Mouse (Mus musculus) urinary bladder, postnatal 4 days (tissue): Measurements from ENCODE around the gene Ifit3.
"Not testable (repeated sequence)": the region's sequence is repeated elsewhere in the genome, so short reads cannot be mapped to it uniquely, and the experiment has no call there.

Source experiments
- DNase-seq, 2 experiments: peaks; one replicate each; pipeline ENCODE4 v3.0.0; 2021 to 2022; ENCODE audit warnings: low spot score in 2 of 2

Gene Ifit3

DNA sequence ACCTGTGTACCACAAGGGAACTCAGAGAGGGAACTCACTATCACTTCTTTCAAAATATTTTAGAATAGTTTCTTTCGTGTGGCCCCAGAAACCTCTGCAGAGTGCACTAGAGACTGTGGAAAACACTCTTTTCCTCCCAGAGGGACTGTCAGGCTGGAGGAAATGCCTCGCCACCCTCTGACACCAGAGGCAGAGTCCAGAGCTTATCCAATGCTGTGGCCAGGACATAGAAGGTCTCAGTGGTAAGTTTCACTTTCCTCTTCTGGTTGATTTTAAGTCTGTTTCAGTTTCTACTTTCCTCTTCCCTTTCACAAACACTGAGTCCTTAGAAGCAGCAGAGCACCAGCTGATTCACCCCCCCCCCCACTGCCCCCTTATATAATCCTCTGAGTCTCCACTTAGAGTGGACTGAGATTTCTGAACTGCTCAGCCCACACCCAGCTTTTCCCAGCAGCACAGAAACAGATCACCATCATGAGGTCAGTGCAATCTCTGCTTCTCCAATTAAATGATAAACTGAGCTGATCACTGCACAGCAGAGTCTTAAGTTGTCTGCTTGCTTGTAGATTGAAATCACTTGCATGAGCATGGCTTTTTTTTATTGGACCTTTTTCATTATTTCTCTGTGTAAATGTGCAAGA lies at the start of gene Ifit3:
Gene Ifit3, plus strand, starts transcription at position 406 of the 641 bp plus-strand sequence.
- not testable (repeated sequence) for DNase-seq

DNA sequence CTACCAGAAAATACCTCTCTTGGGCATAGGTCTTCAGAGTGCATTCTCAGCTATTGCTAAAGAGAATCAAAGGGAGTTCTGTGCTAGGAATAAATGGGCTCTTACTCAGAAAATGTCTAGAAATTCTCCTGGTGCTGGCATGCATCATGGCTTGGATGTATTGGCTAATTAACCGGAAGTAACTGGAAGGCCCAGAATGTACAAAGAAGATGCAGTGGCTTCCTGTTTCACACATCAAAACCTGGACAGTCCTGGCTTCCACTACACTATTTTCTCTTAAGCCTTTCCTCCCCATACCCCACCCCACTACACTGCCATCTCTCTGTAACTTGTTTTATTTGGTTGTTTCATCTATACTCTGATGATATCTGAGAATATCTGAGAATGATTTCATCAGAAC lies 43.9 kb upstream of the Ifit3 start:
- no peak for DNase-seq

DNA sequence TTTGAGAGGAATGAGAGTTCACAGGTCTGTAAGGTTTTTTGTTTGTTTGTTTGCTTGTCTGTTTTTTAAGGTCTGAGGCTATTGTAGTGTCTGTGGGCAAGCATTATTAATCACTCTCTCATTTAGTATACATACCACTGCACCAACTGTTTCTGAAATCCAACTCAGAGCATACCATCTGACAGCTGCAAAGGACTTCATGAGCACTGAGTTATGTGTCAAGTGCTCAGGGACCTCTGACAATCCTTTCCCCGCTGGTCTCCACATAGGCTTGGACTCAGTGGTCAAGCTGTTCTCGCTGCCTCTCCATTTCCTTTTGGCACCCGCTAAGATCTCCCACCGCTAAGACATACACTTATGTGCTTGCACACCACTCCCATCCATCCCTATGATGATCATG lies 37.1 kb upstream of the Ifit3 start:
- no peak for DNase-seq

- peak; percentile 37 to 79 for DNase-seq
These were observed 35.4 kb upstream of the Ifit3 start for GRCm38 (mm10) chr19:34547976-34548375.

DNA sequence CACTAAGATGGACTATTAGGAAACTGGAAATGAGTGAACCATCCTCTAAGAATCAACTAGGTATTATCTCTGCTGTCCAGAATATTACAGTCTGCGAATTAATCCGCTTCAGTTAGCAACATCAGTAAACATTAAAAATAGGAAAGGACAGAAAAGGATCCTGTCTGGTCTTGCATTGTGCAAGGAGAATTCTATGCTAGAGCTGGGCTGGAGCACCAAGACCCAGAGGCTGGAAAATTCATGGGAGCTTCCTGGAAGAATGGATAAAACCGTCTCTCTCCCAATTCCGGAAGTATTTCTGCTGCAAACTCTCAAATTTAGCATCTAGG lies 33.2 kb upstream of the Ifit3 start:
- no peak for DNase-seq

DNA sequence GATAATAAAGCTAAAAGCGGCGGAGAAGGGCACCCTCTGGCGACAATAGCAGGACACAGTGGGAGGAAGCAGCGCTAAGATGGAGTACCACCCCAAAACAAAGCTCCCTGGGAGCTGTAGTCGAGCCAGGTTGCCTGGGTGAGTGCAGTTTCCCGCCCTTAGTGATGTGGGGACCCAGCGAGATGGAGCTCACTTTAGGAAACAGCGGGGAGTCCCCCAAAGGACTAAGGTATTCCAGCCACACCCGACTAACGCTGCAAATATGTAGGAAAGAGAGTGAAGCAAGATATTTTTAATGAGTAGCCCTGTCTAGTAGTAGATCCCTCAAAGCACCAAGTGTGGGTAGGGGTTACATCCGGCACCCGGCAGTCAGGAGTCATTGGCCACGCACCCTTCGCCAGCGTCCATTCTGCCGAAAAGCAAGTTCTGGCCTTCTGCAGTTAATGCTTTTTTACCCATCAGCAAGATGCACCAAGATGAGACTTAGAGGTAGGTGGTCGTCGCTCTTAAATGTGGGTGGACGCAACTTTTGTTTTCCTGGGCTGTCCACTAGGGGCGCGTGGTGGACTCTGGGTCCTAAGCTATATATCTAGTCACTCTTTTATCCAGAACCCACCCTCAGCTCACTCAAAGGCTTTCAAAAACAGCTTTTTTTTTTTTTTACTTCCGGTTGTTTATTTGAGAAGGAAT lies 32.7 kb upstream of the Ifit3 start, which contains the start of gene Ifit2:
Gene Ifit2, plus strand, starts transcription at position 161 of the 690 bp plus-strand sequence.
- peak; percentile 63 to 67 for DNase-seq

- no peak for DNase-seq
These were observed 31.4 kb upstream of the Ifit3 start for GRCm38 (mm10) chr19:34551981-34552380.

DNA sequence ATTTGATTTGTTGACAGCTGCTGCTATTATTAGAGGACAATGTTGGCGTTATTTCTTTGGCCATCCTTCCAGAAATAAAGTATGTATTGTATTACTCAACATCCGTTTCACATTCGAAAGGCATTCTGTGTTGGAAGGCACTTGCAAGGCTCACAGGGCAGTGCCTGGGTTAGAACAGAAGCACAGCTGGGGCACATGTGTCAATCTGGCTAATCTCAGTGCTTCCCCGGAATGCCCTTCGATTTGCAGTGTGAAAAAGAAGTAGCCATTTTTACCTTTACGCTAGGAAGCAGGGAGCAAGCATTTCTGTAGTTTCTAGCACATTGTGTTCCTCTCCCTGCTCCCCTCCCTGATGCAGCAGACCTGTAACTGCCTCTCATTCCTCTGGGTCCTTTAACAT lies 30.3 kb upstream of the Ifit3 start:
- no peak for DNase-seq

GRCm38 (mm10) chr19:34553522-34553921 lies 29.8 kb upstream of the Ifit3 start:
- DNase-seq, result no peak

DNA sequence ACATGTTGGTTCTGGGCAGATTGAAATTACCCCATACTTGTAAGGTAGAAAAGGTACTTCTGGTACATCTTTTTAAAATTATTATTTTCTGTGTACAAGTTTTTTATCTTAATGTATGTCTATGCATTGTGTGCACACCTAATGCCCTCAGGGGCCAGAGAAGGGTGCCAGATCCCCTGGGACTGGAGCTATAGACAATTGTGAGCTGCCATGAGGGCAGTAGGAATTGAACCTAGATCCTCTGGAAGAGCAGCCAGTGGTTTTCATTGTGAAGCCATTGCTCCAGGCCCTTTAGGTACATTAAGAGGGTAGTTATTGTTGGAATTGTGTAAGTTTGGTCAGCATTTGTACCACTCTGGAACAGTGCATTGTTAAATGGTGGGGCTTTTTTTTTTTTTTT lies 29.3 kb upstream of the Ifit3 start:
- no peak for DNase-seq

- no peak for DNase-seq
These were observed 26.7 kb upstream of the Ifit3 start for GRCm38 (mm10) chr19:34556621-34557020.

GRCm38 (mm10) chr19:34562556-34562955 lies 20.8 kb upstream of the Ifit3 start:
- DNase-seq, result no peak

GRCm38 (mm10) chr19:34566178-34566784 lies 17.1 kb upstream of the Ifit3 start:
- no peak for DNase-seq

DNA sequence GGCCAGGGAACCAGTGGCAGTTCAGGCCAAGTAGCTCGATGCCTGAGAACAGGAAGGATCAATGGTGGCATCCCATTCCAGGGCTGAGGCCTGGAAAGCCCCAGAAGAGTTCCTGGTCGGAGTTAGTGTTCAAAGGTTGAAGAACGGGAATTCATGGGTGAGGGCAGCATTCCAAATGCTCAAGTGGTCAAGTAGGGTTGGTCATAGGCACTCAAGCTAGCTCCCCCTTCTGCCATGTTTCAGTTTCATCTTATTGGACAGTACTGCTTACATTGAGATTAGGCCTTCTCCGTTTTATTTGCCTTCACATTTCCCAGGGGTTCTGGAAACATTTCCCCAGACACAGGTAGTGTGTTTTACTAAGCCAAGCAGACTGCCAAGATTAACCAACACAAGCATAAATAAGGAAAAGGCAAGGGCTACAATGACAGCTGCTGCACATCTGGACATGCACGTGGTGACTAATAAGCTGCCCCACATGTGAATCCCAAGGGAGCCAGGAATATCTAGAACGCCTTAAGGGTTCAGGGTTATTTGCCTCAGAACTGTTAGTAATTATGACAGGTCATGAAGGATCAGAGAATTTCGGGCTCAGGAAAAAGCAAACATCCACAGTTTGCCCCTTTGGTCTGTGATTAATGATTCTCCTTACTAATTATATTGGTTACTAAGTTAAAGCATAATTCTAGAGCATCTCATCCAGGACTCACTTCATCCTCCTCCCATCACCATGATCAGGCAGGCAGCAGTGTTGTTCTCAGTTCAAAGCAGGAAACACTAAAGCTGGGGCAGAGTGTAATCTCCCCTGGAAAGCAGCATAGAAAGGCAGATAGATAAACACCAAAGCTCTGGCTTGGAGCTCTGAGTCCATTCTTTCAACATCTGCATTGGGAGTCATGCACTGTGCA lies 14.1 kb upstream of the Ifit3 start:
- DNase-seq, result no peak

DNA sequence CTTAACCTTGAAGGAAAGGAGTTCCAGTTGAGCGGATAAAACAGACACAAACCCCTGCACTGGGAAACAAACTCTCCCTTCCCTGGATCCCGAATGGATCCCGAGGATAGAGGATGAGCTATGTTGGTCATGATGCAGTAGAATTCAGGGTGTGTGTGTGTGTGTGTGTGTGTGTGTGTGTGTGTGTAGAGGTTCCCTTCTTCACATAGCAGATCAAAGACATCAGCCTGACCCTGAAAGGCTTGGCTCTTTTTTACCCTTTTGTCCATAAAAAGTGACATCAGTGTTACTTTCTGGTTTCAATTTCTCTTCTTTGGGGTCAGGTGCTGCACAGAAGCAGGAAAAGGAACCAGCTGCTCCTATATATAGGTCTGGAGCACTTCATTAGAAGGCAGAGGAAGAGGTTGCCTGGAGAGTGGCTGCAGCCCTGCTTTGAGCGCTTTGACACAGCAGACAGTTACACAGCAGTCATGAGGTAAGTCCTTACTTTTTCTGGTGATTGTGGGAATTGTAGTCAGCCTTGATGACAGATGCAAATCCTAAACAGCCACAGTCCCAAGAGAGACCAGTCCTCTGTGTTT lies 13.3 kb upstream of the Ifit3 start:
- DNase-seq, result no peak

DNA sequence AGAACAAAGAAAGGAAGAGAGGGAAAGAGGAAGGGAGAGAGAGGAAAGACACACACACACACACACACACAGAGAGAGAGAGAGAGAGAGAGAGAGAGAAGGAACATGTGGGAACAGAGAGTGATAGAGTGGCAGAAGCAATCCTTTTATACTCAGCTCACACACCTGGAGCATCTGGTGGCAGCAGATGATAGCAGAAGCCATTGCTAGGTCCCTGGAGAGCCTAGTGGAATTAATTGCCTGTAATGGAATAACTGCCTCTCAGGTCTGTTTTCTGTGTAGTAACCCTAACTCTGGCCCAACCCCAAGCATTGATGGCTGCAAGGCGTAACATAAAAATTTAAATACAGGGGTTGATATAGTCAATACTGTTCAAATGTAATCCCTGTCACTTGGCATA lies 12.3 kb upstream of the Ifit3 start:
- no peak for DNase-seq

DNA sequence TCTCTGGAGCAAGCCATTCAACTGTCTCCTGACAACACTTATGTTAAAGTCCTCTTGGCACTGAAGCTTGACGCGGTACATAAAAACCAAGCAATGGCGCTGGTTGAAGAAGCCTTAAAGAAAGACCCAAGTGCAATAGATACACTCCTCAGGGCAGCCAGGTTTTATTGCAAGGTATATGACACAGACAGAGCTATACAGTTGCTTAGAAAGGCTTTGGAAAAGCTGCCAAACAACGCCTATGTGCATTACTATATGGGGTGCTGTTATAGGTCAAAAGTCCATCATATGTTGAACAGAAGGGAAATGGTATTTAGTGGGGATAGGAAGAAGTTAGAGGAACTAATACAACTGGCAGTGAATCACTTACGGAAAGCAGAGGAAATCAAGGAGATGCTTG lies 9.7 kb upstream of the Ifit3 start:
- no peak for DNase-seq

GRCm38 (mm10) chr19:34577121-34577520 lies 6.2 kb upstream of the Ifit3 start:
- DNase-seq, result no peak

DNA sequence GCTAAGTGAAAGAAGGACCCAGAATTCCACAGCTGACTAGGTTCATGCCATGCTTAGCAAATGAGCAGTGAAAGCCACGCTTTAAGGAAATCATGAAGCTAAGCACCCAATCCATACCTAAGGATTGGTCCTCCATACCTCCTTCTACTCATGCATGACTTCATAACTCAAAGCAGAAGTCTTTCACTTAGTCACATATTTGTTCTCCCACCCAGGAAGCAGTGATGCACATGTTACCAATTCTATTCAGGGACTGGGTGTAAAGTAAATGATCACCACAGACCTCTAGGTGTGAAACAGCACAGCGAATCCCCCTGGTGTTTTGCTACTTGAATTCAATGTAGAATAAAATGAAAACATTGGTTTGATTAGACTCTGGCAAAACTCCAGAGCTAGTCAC lies 635 bp upstream of the Ifit3 start:
- not testable (repeated sequence) for DNase-seq

DNA sequence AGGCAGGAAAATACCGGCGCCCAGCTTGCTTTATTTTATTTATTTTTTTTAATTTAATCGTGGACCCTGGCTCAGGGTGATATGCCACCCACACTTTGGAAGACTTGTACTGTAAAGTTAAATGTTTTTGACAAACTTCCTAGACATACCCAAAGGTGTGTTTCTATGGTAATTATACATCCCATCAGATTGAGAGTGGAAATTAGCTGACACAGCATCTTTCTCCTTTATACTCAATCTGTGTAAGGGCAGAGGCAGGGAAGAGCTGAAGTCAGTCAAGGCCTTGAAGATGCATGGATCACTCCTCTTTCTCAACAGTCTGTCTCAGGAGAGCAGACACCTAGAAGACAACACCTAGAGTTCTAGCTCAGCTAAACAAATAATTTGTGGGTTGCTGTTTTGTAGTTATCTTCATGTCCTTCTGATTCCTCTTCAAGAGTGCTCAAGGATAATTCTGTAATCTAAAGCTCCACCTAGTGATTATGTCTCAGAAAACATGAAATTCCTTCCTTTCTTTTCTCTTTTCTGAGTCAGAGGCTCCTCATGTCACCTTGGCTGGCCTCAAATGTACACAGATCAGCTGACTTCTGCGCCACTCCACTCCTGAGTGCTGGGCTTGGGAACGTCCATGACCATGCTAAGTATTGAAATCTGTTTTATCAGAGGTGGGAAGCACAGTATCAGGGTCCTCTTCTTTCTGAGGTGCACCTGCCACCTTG lies 2.6 kb downstream of the Ifit3 start:
- not testable (repeated sequence) for DNase-seq
